Mouse (Mus musculus) forebrain, embryonic 16.5 days (tissue): Measurements from ENCODE around the gene Rasal2. TPM values are rescaled to one million over a fixed set of nuclear protein-coding genes. Genes with fewer than 3 reads are reported as not detected.

ENCODE experiments used
- ATAC-seq: fragments of 200-750 bp; cut with Nextera tagmentation; 2 replicates; pipeline ENCODE4 v1.8.0; 2017; ENCODE audit warnings: mild to moderate bottlenecking, moderate library complexity
- H3K27ac ChIP-seq: fragments of 300-500 bp; sonication (generic); 2 replicates; pipeline ENCODE4 v1.5.1; 2014; ENCODE audit warnings: low read length, control low read depth
- H3K27me3 ChIP-seq: fragments of 300-500 bp; sonication (generic); replicated peaks from 2 replicates; pipeline ENCODE4 v1.6.1; 2014; ENCODE audit warnings: low read length; ENCODE audit not compliant: control insufficient read depth, insufficient read depth
- H3K36me3 ChIP-seq: fragments of 300-500 bp; sonication (generic); 2 replicates; pipeline ENCODE4 v1.6.1; 2014; ENCODE audit not compliant: control insufficient read depth, insufficient read depth
- H3K4me1 ChIP-seq: fragments of 300-500 bp; sonication (generic); replicated peaks from 2 replicates; pipeline ENCODE4 v1.6.1; 2014; ENCODE audit warnings: low read length; ENCODE audit not compliant: control insufficient read depth, insufficient read depth
- H3K4me2 ChIP-seq: fragments of 300-500 bp; sonication (generic); 2 replicates; pipeline ENCODE4 v1.6.1; 2014; ENCODE audit warnings: mild to moderate bottlenecking, low read length, control low read depth
- H3K4me3 ChIP-seq: fragments of 300-500 bp; sonication (generic); replicated peaks from 2 replicates; pipeline ENCODE4 v1.5.1; 2014; ENCODE audit warnings: mild to moderate bottlenecking, low read length, control low read depth
- H3K9ac ChIP-seq: fragments of 300-500 bp; sonication (generic); replicated peaks from 2 replicates; pipeline ENCODE4 v1.6.1; 2014; ENCODE audit warnings: low read depth, low read length, control low read depth
- H3K9me3 ChIP-seq: fragments of 300-500 bp; sonication (generic); 2 replicates; pipeline ENCODE4 v1.6.1; 2016; ENCODE audit warnings: low read length; ENCODE audit not compliant: control insufficient read depth
- WGBS: fragments of 180-500 bp; shearing (Covaris S2); extraction: QIAGEN DNeasy Blood & Tissue Kit; methylation state at CpG from one replicate; pipeline ENCODE4 v1.1.7; 2014; 5-methylcytosine and 5-hydroxymethylcytosine counted together
- polyA plus RNA-seq: library from polyadenylated mRNA; unstranded; fragments of >200 nt; fragmentation: Nextera tagmentation; extraction: Ambion mirVana; gene quantifications from 2 replicates; pipeline ENCODE4 v1.2.1, GENCODE M21; 2015

Gene Rasal2
- polyA plus RNA-seq, 1 experiment from 2014 or later, result 37.6 TPM

- Histone ChIP-seq H3K27me3 (no peaks in the 10 kb centered on the region), H3K27ac (no peak overlapping the region), H3K9me3 (no peaks in the 10 kb centered on the region), H3K4me2 (peak overlapping the region; percentile 70), H3K9ac (peak overlapping the region; percentile 85), H3K4me3 (peak overlapping the region; percentile 94), H3K36me3 (no peaks in the 10 kb centered on the region), H3K4me1 (peaks cover 13% of the 10 kb centered on the region)
- ATAC-seq, result no peak
- 3% methylated on average over 8 of the region's 8 CpGs for WGBS
Measured at GRCm38 (mm10) chr1:157410937-157411336, 1.5 kb downstream of the Rasal2 start.

GRCm38 (mm10) chr1:157409648-157410047 lies 2.7 kb downstream of the Rasal2 start:
- no peak overlapping the region for H3K27ac ChIP-seq
- no peaks in the 10 kb centered on the region for H3K9me3 ChIP-seq
- peaks cover 13% of the 10 kb centered on the region for H3K4me1 ChIP-seq
- H3K9ac ChIP-seq, result no peak overlapping the region
- H3K27me3 ChIP-seq, result no peaks in the 10 kb centered on the region
- H3K4me2 ChIP-seq, result no peak overlapping the region
- H3K4me3 ChIP-seq, result no peak overlapping the region
- no peaks in the 10 kb centered on the region for H3K36me3 ChIP-seq
- WGBS, result 74% methylated on average over 2 of the region's 2 CpGs
- no peak for ATAC-seq

DNA sequence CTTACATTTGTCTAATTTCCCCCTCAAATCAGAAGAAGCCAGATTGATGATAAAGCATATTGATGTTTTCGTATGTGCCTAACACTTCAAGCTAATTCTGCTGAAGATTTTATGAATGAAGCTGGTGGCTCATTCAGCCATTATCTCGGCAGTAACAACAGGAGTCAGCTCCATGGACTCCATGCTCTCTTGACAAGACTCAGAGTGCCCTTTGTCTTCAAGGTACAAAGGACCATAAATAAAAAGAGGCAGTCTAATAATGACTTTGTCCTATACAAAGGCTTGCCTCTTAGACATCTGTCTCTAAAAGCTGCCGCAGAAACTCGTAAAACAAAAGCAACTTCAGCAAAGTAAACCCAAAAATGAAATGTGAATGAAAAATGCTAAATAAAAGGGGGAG lies 24.4 kb downstream of the Rasal2 start:
- WGBS, result 8% methylated on average over 4 of the region's 4 CpGs
- no peak for ATAC-seq
- Histone ChIP-seq H3K27me3 (no peaks in the 10 kb centered on the region), H3K27ac (no peak overlapping the region; the same call in 1 of the 2 replicates), H3K4me2 (no peak overlapping the region), H3K4me3 (no peak overlapping the region), H3K36me3 (no peaks in the 10 kb centered on the region), H3K9me3 (no peaks in the 10 kb centered on the region), H3K9ac (no peak overlapping the region), H3K4me1 (peaks cover 5% of the 10 kb centered on the region)

- no peak overlapping the region for H3K9ac ChIP-seq
- no peaks in the 10 kb centered on the region for H3K36me3 ChIP-seq
- no peaks in the 10 kb centered on the region for H3K9me3 ChIP-seq
- no peak overlapping the region for H3K4me3 ChIP-seq
- no peak for ATAC-seq
- no peaks in the 10 kb centered on the region; the same call in 1 of the 2 replicates for H3K4me1 ChIP-seq
- WGBS, result 42% methylated on average over 2 of the region's 2 CpGs
- H3K27ac ChIP-seq, result no peak overlapping the region
- no peaks in the 10 kb centered on the region for H3K27me3 ChIP-seq
- no peak overlapping the region for H3K4me2 ChIP-seq
Measured at GRCm38 (mm10) chr1:157380694-157381093, 31.7 kb downstream of the Rasal2 start.

DNA sequence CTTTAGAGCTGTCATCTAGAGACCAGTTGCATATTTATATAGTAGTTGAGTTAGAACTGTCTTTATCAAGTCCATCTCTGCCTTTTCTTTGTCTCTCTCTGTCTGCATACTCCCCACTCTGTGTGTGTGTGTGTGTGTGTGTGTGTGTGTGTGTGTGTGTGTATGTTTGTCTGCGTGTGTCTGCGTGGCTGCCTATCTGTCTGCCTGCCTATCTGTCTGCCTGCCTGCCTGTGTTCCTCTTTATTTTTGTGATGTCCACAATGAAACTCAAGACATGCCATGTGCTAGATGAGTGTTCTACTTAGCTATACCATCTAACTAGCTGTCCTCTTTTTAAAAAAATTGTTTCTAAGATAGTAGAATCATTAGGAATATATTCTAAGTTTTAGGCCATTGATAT lies 42.0 kb downstream of the Rasal2 start:
- no peak overlapping the region for H3K4me2 ChIP-seq
- no peaks in the 10 kb centered on the region for H3K27me3 ChIP-seq
- 97% methylated on average over 2 of the region's 2 CpGs for WGBS
- H3K9ac ChIP-seq, result no peak overlapping the region
- no peaks in the 10 kb centered on the region for H3K4me1 ChIP-seq
- no peak overlapping the region for H3K4me3 ChIP-seq
- no peaks in the 10 kb centered on the region for H3K36me3 ChIP-seq
- no peak for ATAC-seq
- H3K27ac ChIP-seq, result no peak overlapping the region
- H3K9me3 ChIP-seq, result no peaks in the 10 kb centered on the region

GRCm38 (mm10) chr1:157368316-157368715 lies 44.1 kb downstream of the Rasal2 start:
- 58% methylated on average over 5 of the region's 5 CpGs for WGBS
- H3K4me3 ChIP-seq, result no peak overlapping the region
- H3K36me3 ChIP-seq, result no peaks in the 10 kb centered on the region
- H3K27ac ChIP-seq, result no peak overlapping the region
- no peak overlapping the region for H3K9ac ChIP-seq
- H3K27me3 ChIP-seq, result no peaks in the 10 kb centered on the region
- no peak for ATAC-seq
- H3K4me2 ChIP-seq, result no peak overlapping the region
- no peaks in the 10 kb centered on the region for H3K9me3 ChIP-seq
- no peaks in the 10 kb centered on the region for H3K4me1 ChIP-seq

DNA sequence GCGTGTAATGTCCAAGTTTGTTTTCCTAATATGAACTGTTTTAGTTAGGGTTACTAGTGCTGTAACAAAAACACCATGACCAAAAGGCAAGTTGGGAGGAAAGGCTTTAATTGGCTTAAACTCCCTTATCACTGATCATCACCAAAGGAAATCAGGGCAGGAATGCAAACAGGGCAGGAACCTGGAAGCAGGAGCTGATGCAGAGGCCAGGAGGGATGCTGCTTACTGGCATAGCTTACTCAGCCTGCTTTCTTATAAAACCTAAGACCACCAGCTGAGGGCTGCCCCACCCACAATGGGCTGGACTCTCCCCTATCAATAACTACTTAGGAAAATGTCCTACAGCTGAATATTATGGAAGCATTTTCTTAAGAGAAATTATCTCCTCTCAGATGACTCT lies 65.7 kb downstream of the Rasal2 start:
- Histone ChIP-seq H3K4me2 (no peak overlapping the region), H3K4me3 (no peak overlapping the region), H3K9ac (no peak overlapping the region), H3K9me3 (no peaks in the 10 kb centered on the region), H3K27ac (no peak overlapping the region), H3K36me3 (no peaks in the 10 kb centered on the region), H3K27me3 (no peaks in the 10 kb centered on the region), H3K4me1 (no peaks in the 10 kb centered on the region)
- no peak for ATAC-seq
- 86% methylated on average over 1 of the region's 1 CpGs for WGBS

DNA sequence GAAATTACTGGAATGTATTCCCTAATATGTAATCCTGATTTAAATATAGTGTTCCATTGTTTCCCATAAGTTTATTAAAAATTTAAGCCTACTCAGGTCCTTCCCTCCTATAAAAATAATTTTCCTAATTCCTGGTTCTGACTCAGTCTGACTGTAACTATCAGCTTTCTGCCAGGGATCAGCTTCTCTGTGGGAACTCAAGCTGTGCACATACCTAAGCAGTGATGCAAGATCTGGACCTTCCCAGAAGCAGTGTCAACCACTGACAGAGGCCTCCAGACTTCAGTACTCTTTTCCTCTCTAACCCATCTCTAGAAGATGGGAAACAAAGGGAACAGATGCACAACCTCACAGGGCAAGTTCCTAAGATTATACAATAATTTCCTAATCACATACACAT lies 68.9 kb downstream of the Rasal2 start:
- H3K27ac ChIP-seq, result no peak overlapping the region
- no peaks in the 10 kb centered on the region for H3K4me1 ChIP-seq
- no peak for ATAC-seq
- no peaks in the 10 kb centered on the region for H3K9me3 ChIP-seq
- no peaks in the 10 kb centered on the region for H3K36me3 ChIP-seq
- H3K4me2 ChIP-seq, result no peak overlapping the region
- no peak overlapping the region for H3K4me3 ChIP-seq
- no peak overlapping the region for H3K9ac ChIP-seq
- H3K27me3 ChIP-seq, result no peaks in the 10 kb centered on the region

DNA sequence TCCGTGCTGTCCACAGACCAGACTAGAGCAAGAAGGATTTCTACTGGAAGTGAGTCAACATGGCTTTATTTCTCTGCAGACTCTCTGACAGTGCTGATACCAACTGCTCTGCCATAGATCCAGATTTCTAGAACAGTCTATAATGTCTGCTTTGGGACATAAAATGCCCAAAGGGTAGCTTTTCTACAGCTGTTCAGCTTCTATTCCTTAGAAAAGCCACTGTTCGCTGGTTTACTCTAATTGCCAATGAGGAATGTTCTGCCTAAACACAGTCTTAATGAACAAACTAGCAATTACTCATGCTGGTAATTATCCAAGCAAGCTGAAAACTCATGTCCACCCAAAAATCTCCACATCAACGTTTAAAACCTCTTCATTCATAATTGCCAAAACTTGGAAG lies 77.6 kb downstream of the Rasal2 start:
- no peaks in the 10 kb centered on the region for H3K9me3 ChIP-seq
- no peaks in the 10 kb centered on the region for H3K27me3 ChIP-seq
- WGBS, result 18% methylated on average over 3 of the region's 3 CpGs
- H3K4me2 ChIP-seq, result no peak overlapping the region
- H3K4me3 ChIP-seq, result no peak overlapping the region
- peak; percentile 86 for ATAC-seq
- no peaks in the 10 kb centered on the region for H3K36me3 ChIP-seq
- H3K27ac ChIP-seq, result peak overlapping the region; percentile 38; the same call in 1 of the 2 replicates
- no peak overlapping the region for H3K9ac ChIP-seq
- peaks cover 4% of the 10 kb centered on the region; the same call in 1 of the 2 replicates for H3K4me1 ChIP-seq

DNA sequence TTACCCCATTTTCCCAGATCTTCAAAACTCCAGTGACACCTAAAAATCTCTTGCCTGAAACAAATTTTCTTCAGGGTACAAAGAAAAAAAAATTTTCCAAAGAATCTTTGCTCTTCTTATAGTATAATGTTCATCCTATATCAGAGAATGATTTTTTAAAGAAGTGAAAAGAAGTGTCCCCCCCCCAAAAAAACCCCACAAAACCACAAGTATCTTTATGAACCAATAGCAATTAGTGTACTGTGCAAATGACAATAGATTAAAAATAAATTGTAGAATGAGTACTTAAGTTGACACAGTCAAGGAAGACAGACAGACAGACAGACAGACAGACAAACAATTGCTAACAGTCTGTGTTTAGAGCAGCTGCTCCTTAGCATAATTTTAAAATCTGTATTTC lies 84.3 kb downstream of the Rasal2 start:
- H3K9ac ChIP-seq, result no peak overlapping the region
- no peaks in the 10 kb centered on the region for H3K9me3 ChIP-seq
- no peak for ATAC-seq
- H3K36me3 ChIP-seq, result no peaks in the 10 kb centered on the region
- no peaks in the 10 kb centered on the region for H3K27me3 ChIP-seq
- H3K4me3 ChIP-seq, result no peak overlapping the region
- no peaks in the 10 kb centered on the region for H3K4me1 ChIP-seq
- H3K27ac ChIP-seq, result no peak overlapping the region
- H3K4me2 ChIP-seq, result no peak overlapping the region
